9 mouse cellular contexts compared by ENCODE assay signal in genomic region chr8:121334495-121335424, GRCm38 (mm10).
DNase-seq lines count a peak whose midpoint lies in the region; ATAC-seq lines count a peak whose summit lies in the region.
"Had no signal": no experiment of that assay in that cellular context is flagged by ENCODE, and none has a peak within 500 bp of the region (broad histone marks: within the 10 kb centered on the region; RNA-seq: fewer than 3 reads in every experiment).

No protein-coding gene starts in this region.

- DNase-seq in midbrain, embryonic 10.5 days (ENCODE audit: low spot score) = no peak
- DNase-seq in midbrain, embryonic 11.5 days (ENCODE audit: low spot score, missing footprints) = no peak
- DNase-seq in kidney, adult 8-10 months = peak; percentile 63 to 77
- DNase-seq in spleen, postnatal 4 days (ENCODE audit: low spot score in 2 of 2) = no peak
- DNase-seq in layer of hippocampus, adult 9-11 months = no peak

- H3K4me3 ChIP-seq in midbrain, embryonic 10.5 days = no peak overlapping the region
- no peak overlapping the region for H3K4me3 ChIP-seq in midbrain, embryonic 11.5 days (ENCODE audit: low read depth, low read length)
- H3K4me3 ChIP-seq in heart, embryonic 11.5 days (ENCODE audit: low read depth, low read length) = no peak overlapping the region
- no peak overlapping the region for H3K4me3 ChIP-seq in neural tube, embryonic 12.5 days

- no peaks in the 10 kb centered on the region for H3K27me3 ChIP-seq in midbrain, embryonic 10.5 days (ENCODE audit: low read depth, poor library complexity, severe bottlenecking)
- H3K27me3 ChIP-seq in midbrain, embryonic 11.5 days (ENCODE audit: control insufficient read depth, insufficient read depth, low read length) = no peaks in the 10 kb centered on the region
- H3K27me3 ChIP-seq in heart, embryonic 11.5 days (ENCODE audit: control insufficient read depth, insufficient read depth, low read length) = no peaks in the 10 kb centered on the region
- H3K27me3 ChIP-seq in neural tube, embryonic 12.5 days (replicated peaks) = no peaks in the 10 kb centered on the region
- H3K27me3 ChIP-seq: Patski had no signal

- H3K36me3 ChIP-seq in midbrain, embryonic 10.5 days = no peaks in the 10 kb centered on the region
- no peaks in the 10 kb centered on the region for H3K36me3 ChIP-seq in midbrain, embryonic 11.5 days (ENCODE audit: control insufficient read depth, insufficient read depth, low read length)
- H3K36me3 ChIP-seq in heart, embryonic 11.5 days (ENCODE audit: control insufficient read depth, insufficient read depth, low read length) = no peaks in the 10 kb centered on the region
- H3K36me3 ChIP-seq in neural tube, embryonic 12.5 days = no peaks in the 10 kb centered on the region

- no peak for ATAC-seq in midbrain, embryonic 11.5 days (ENCODE audit: low FRiP score)
- ATAC-seq in heart, embryonic 11.5 days (replicated peaks; ENCODE audit: insufficient number of reproducible peaks, low FRiP score, low TSS enrichment) = peak; percentile 53; the same call in 1 of the 2 replicates
- peak; percentile 37; the same call in 1 of the 2 replicates for ATAC-seq in neural tube, embryonic 12.5 days (ENCODE audit: low FRiP score, low read depth)
- ATAC-seq in megakaryocyte, adult 5-6 weeks (ENCODE audit: poor library complexity, severe bottlenecking) = no peak
- ATAC-seq: Patski had no signal

- 81% methylated on average over 33 of the region's 33 CpGs for WGBS in midbrain, embryonic 10.5 days
- WGBS in midbrain, embryonic 11.5 days = 75% methylated on average over 33 of the region's 33 CpGs
- 32% methylated on average over 33 of the region's 33 CpGs for WGBS in heart, embryonic 11.5 days (ENCODE audit: insufficient replicate concordance)
- 45% methylated on average over 33 of the region's 33 CpGs for WGBS in neural tube, embryonic 12.5 days

- H3K27ac ChIP-seq in midbrain, embryonic 10.5 days (replicated peaks) = peak overlapping the region; percentile 73
- no peak overlapping the region for H3K27ac ChIP-seq in midbrain, embryonic 11.5 days (ENCODE audit: low read depth, low read length)
- peak overlapping the region; percentile 71 for H3K27ac ChIP-seq in heart, embryonic 11.5 days (ENCODE audit: low read depth, low read length)
- H3K27ac ChIP-seq in neural tube, embryonic 12.5 days = peak overlapping the region; percentile 37; the same call in 1 of the 2 replicates

- no peak overlapping the region for H3K9ac ChIP-seq in midbrain, embryonic 11.5 days (ENCODE audit: low read length)
- peak overlapping the region; percentile 44 for H3K9ac ChIP-seq in heart, embryonic 11.5 days (ENCODE audit: low read depth, low read length)
- 0 out of 2 replicates have a peak overlapping the region, but pooled peaks have one; percentile 29 for H3K9ac ChIP-seq in neural tube, embryonic 12.5 days

- H3K4me2 ChIP-seq in midbrain, embryonic 11.5 days = no peak overlapping the region
- H3K4me2 ChIP-seq in heart, embryonic 11.5 days = no peak overlapping the region
- 0 out of 2 replicates have a peak overlapping the region, but pooled peaks have one; percentile 9 for H3K4me2 ChIP-seq in neural tube, embryonic 12.5 days (replicated peaks)

- H3K4me1 ChIP-seq in midbrain, embryonic 10.5 days = peaks cover 20% of the 10 kb centered on the region
- no peaks in the 10 kb centered on the region for H3K4me1 ChIP-seq in midbrain, embryonic 11.5 days (ENCODE audit: control insufficient read depth, insufficient read depth, low read length)
- peaks cover 23% of the 10 kb centered on the region for H3K4me1 ChIP-seq in heart, embryonic 11.5 days (ENCODE audit: control insufficient read depth, insufficient read depth, low read length)
- H3K4me1 ChIP-seq in neural tube, embryonic 12.5 days = peaks cover 14% of the 10 kb centered on the region

- peaks cover 7% of the 10 kb centered on the region; the same call in 1 of the 2 replicates for H3K9me3 ChIP-seq in midbrain, embryonic 10.5 days (replicated peaks)
- 0 out of 2 replicates have a peak, but pooled peaks cover 4% of the 10 kb centered on the region for H3K9me3 ChIP-seq in midbrain, embryonic 11.5 days (ENCODE audit: control insufficient read depth, low read length)
- H3K9me3 ChIP-seq in heart, embryonic 11.5 days (replicated peaks; ENCODE audit: control insufficient read depth, low read length) = 0 out of 2 replicates have a peak, but pooled peaks cover 3% of the 10 kb centered on the region
- H3K9me3 ChIP-seq in neural tube, embryonic 12.5 days = peaks cover 5% of the 10 kb centered on the region; the same call in 1 of the 2 replicates

Comparison
In these comparisons a context has a peak if more than half of its experiments do, and no peak if none do; other contexts are left out.
1. DNase-seq: peak in kidney, adult 8-10 months (2 of 2); none in midbrain, embryonic 10.5 days (single experiment), midbrain, embryonic 11.5 days (single experiment), spleen, postnatal 4 days (0 of 2) and layer of hippocampus, adult 9-11 months (single experiment).
2. ATAC-seq: peak in heart, embryonic 11.5 days (single experiment) and neural tube, embryonic 12.5 days (single experiment); none in midbrain, embryonic 11.5 days (single experiment) and megakaryocyte, adult 5-6 weeks (single experiment).